Mouse (Mus musculus) megakaryocyte, adult 5-6 weeks (primary cell): ENCODE measurements around the gene Vezf1. TPM values are rescaled to one million over a fixed set of nuclear protein-coding genes. Genes with fewer than 3 reads are reported as not detected.

Experiments used
- ATAC-seq: 2 replicates; pipeline ENCODE4 v1.8.0; 2016; ENCODE audit warnings: mild to moderate bottlenecking, inconsistent platforms; ENCODE audit not compliant: poor library complexity, severe bottlenecking
- total RNA-seq, 2 experiments: library from RNA; stranded (forward) in 1 of 2; stranded (reverse) in 1 of 2; fragments of 153-499, 151-499 nt in 1 of 2; fragments of 221-1000, 200-1000 nt in 1 of 2; gene quantifications; 2 replicates each; pipeline versions ENCODE4 v1.2.3 to v1.2.4; 2015 to 2017

Vezf1 gene
- total RNA-seq, 2 experiments from 2014 or later: 22.6 to 55.3 TPM

GRCm38 (mm10) chr11:88097173-88097572 lies 29.1 kb downstream of the Vezf1 start:
- no peak for ATAC-seq

DNA sequence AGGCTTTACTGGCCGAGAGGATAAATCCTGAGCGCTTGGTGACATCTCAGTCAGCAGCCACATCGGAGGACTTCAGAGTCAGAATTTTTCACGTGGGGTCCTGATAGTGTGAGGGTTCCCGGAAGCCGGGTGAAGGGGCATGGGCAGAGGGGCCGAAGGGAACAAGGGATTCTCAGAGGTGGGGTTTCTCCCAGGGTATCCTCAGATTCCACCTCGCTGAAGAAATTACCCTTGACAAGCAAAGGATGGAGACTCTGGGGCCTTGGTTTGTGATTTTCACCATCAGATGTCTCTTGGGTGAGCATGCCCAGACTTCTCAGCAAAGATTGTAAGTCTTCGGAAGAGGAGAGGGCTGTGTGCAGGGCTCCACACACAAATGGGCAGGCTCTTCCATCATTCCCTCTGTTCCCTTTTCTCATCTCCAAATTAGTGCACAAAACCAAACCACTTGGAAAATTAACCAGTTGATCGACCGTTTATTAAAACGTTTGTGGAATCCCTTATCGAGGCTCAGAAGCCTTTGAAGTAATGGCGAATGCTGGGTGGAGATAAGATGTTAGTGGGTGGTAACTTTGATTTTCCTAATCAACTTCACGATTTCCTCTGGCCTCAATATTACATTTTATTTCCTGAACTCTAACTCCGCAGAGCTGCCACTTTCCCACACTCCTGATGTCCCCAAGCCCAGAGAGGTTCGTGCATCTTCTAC lies 30.1 kb downstream of the Vezf1 start, which contains the start of gene Cuedc1:
Cuedc1 (plus strand) TSS at position 38 of the 709 bp plus-strand sequence.
- no peak for ATAC-seq

- peak; percentile 85 for ATAC-seq
Observed at GRCm38 (mm10) chr11:88098787-88099598, 30.9 kb downstream of the Vezf1 start.

- ATAC-seq: no peak
Observed at GRCm38 (mm10) chr11:88099599-88100023, 31.5 kb downstream of the Vezf1 start.

GRCm38 (mm10) chr11:88100170-88100569 lies 32.1 kb downstream of the Vezf1 start:
- ATAC-seq: no peak

- no peak for ATAC-seq
Observed at GRCm38 (mm10) chr11:88103214-88103941, 35.3 kb downstream of the Vezf1 start.

GRCm38 (mm10) chr11:88105494-88106291 lies 37.6 kb downstream of the Vezf1 start:
- no peak for ATAC-seq

DNA sequence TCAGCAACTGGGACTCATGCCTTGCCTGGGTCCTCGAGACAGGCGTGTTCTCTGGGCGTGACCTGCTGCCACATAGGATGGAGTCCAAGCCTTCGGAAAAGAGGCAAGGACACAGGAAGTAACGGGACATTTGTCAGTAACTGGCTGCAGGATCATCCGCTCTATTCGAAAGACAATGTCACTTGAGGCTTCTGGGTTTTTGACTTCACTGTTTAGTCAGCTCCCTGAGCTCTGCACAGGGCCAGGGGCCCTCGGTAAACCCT lies 38.1 kb downstream of the Vezf1 start:
- ATAC-seq: no peak

- peak; percentile 95 for ATAC-seq
Observed at GRCm38 (mm10) chr11:88107365-88107764, 39.3 kb downstream of the Vezf1 start.

- no peak for ATAC-seq
Observed at GRCm38 (mm10) chr11:88110031-88110594, 42.0 kb downstream of the Vezf1 start.

DNA sequence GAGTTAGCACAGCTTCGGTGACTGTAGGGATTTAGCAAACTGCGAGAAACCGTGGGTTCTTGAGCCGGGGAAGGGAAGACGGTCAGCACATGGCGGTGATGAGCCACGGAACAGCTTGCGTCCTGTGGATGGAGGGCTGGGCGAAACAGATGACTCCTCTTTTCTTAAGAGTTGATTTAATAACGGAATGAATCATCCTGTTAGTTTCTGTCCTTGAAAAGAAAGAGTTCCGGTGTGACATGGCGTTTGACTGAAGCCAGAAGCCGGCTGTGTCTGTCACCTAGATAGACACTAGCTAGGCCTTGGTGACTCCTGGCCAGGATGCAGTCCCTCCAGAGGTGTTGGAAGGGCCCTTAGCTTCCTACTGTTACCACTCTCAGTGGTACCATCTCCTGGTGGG lies 44.0 kb downstream of the Vezf1 start:
- ATAC-seq: no peak

GRCm38 (mm10) chr11:88112677-88113333 lies 44.7 kb downstream of the Vezf1 start:
- no peak for ATAC-seq

GRCm38 (mm10) chr11:88113543-88114271 lies 45.6 kb downstream of the Vezf1 start:
- no peak for ATAC-seq

- ATAC-seq: peak; percentile 69
Observed at GRCm38 (mm10) chr11:88114871-88115301, 46.8 kb downstream of the Vezf1 start.

- peak; percentile 22; the same call in 1 of the 2 replicates for ATAC-seq
Observed at GRCm38 (mm10) chr11:88116568-88116967, 48.5 kb downstream of the Vezf1 start.

GRCm38 (mm10) chr11:88117356-88118090 lies 49.4 kb downstream of the Vezf1 start:
- 0 out of 2 replicates have a peak, but pooled peaks have one; percentile 13 for ATAC-seq

GRCm38 (mm10) chr11:88118091-88118440 lies 50.0 kb downstream of the Vezf1 start:
- no peak for ATAC-seq

DNA sequence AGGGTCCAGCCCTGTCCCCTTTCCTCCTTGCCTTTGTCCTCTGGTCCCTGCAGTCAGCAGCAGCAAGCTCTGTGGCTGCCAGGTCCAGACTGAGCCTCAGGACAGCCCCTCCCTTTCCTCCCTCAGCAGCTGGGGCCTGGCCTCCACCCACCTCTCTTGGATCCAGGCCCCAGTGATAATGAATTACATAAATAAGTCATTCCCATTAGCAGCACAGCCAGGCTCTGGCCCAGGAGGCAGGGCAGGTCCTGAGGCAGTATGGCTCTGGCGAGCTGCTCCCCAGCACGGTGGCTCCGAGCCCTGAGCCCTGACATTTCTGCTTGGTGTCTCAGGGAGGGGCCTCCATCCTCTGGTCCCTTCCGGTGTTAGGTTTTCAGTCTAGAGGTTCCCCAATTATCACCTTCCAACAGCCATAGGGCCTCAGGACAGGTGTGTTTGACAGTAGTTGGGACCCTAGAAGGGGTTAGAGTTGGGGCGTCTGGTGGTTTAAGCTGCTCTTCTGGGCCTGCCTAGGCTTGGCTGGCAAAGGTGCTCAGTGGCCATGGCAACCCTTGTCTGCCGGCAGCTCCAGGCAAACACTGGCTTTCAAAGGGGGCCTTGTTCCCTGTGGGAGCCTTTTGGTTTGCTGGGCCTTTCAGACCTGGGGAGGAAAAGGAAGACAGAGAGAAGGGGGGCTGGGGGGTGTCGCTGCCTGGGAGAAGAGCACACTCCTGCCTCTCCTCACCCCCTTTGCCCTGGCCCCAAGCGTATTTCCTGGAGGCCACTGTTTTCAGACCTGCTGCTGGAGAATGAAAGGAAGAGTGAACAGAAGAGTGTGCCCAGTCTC lies 51.0 kb downstream of the Vezf1 start:
- no peak for ATAC-seq
